Mouse (Mus musculus) bone marrow, adult 2 months (tissue): ENCODE measurements around the gene Pcsk5.

ENCODE experiments used
- CTCF ChIP-seq: fragments of 200-500 bp; IDR thresholded peaks from 2 replicates; pipeline ENCODE4 v1.5.1; 2011; ENCODE audit warnings: low read length, control low read depth; ENCODE audit not compliant: control insufficient read depth, insufficient read depth
- POLR2A ChIP-seq: fragments of 200-500 bp; IDR thresholded peaks from 2 replicates; pipeline ENCODE4 v1.6.1; 2011; ENCODE audit warnings: low read depth, mild to moderate bottlenecking, control low read depth, low read length, borderline replicate concordance; ENCODE audit not compliant: control insufficient read depth

DNA sequence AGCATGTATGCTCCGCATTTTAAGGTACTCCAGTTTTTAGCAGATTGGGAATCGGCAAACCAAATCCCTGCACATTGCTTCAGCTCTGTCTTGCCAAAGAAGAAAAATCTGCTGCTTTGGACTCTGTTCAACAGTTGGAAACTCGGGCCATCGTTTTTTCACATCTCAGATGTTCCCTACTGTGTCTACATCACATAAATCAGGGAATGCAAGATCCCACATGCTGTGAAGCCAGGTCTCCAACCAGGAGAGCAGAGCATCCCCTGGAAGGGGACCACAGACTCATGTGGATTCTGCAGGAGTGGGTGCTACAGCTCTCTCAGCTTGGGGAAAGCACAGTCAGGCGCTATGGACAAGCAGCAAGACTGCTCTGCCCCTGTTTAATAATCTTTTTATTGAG lies 18.4 kb downstream of the Pcsk5 start:
- TF ChIP-seq CTCF (no peak), POLR2A (no peak)
